ENCODE assay signal across 26 mouse cellular contexts in the genomic region with DNA sequence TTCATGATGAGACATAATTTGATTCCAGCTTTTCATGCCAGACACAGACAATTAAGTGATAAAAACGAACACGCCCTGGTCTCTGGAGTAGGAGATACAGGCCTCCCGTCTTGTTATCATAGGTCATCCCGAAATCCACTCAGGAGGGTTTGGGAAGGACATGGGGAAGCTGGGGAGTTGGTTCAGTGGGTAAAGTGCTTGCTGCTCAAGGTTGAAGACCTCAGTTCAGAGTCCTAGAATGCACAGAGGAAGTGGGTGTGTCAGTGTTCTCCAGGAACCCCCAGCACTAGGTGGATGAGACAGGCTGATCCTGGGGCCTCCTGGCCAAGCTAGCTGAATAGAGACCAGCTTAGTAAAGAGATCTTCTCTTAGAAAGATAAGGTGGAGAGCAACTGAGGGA. TPM values are rescaled to one million over a fixed set of nuclear protein-coding genes. Genes with fewer than 3 reads are reported as not detected.
DNase-seq lines count a peak whose midpoint lies in the region; ATAC-seq lines count a peak whose summit lies in the region.
"Had no signal": no experiment of that assay in that cellular context is flagged by ENCODE, and none has a peak within 500 bp of the region (broad histone marks: within the 10 kb centered on the region; RNA-seq: fewer than 3 reads in every experiment).

No protein-coding gene starts in this region.

- H3K4me2 ChIP-seq in liver, embryonic 15.5 days: peak overlapping the region; percentile 36
- H3K4me2 ChIP-seq: embryonic facial prominence, embryonic 13.5 days; forebrain, embryonic 12.5 days; heart, embryonic 15.5 days; midbrain, embryonic 12.5 days; neural tube, embryonic 13.5 days had no signal

- no peak for ATAC-seq in liver, embryonic 15.5 days (ENCODE audit: insufficient read depth)
- ATAC-seq in activated CD4-positive, CD25-positive, alpha-beta regulatory T cell, adult 4 months: no peak
- ATAC-seq: hindbrain, embryonic 16.5 days had no signal

- peaks cover 21% of the 10 kb centered on the region for H3K27me3 ChIP-seq in liver, embryonic 15.5 days
- H3K27me3 ChIP-seq: CH12.LX; heart, embryonic 15.5 days had no signal

- 0 out of 2 replicates have a peak overlapping the region, but pooled peaks have one; percentile 38 for H3K9ac ChIP-seq in liver, embryonic 15.5 days
- H3K9ac ChIP-seq: embryonic facial prominence, embryonic 13.5 days; forebrain, embryonic 12.5 days; heart, embryonic 15.5 days; midbrain, embryonic 12.5 days; neural tube, embryonic 13.5 days had no signal

- DNase-seq in heart, adult 11 months: peak; percentile 77
- DNase-seq in heart, adult 8-10 months (ENCODE audit: low spot score): no peak
- DNase-seq in MN1 (ENCODE audit: low spot score): peak; percentile 70
- DNase-seq in liver: peak; percentile 50
- DNase-seq in cerebellum, adult 18-20 months: no peak
- no peak for DNase-seq in thymus, postnatal 10 days (ENCODE audit: low spot score in 2 of 2)
- DNase-seq: cerebellum, adult 11-12 months; cerebellum, postnatal 10 days; kidney, adult 18-20 months; kidney, postnatal 4 days; left cerebral cortex, postnatal 4 days; lung, postnatal 4 days; right cerebral cortex, postnatal 4 days; thymus, adult 2 months; thymus, postnatal 4 days had no signal

- peak overlapping the region; percentile 96 for H3K27ac ChIP-seq in liver, embryonic 15.5 days (replicated peaks)
- H3K27ac ChIP-seq: embryonic facial prominence, embryonic 13.5 days; forebrain, embryonic 12.5 days; heart, embryonic 15.5 days; midbrain, embryonic 12.5 days; neural tube, embryonic 13.5 days; stomach, postnatal 0 days had no signal

- no peaks in the 10 kb centered on the region for H3K9me3 ChIP-seq in liver, embryonic 15.5 days (replicated peaks)
- H3K9me3 ChIP-seq: embryonic facial prominence, embryonic 13.5 days; forebrain, embryonic 12.5 days; heart, embryonic 15.5 days; megakaryocyte, embryonic 14.5 days; midbrain, embryonic 12.5 days; neural tube, embryonic 13.5 days had no signal

- 19% methylated on average over 4 of the region's 4 CpGs for WGBS in liver, embryonic 15.5 days (ENCODE audit: insufficient replicate concordance)

- peaks cover 81% of the 10 kb centered on the region for H3K4me1 ChIP-seq in liver, embryonic 15.5 days (replicated peaks)

- no peaks in the 10 kb centered on the region for H3K36me3 ChIP-seq in liver, embryonic 15.5 days (replicated peaks)
- H3K36me3 ChIP-seq: embryonic facial prominence, embryonic 13.5 days; forebrain, embryonic 12.5 days; heart, embryonic 15.5 days; midbrain, embryonic 12.5 days; neural tube, embryonic 13.5 days had no signal

- H3K4me3 ChIP-seq in liver, embryonic 15.5 days (replicated peaks): no peak overlapping the region
- H3K4me3 ChIP-seq: embryonic facial prominence, embryonic 13.5 days; forebrain, embryonic 12.5 days; heart, embryonic 15.5 days; midbrain, embryonic 12.5 days; neural tube, embryonic 13.5 days had no signal

RNA-seq across cellular contexts. Expression of a gene that starts 2.9 kb away (rescaled TPM):
- 10 to 100 TPM; 28.4 to 42.8 (median 34.3) TPM for total RNA-seq in heart, adult 8-10 months (2022)
- 28.0 and 30.8 TPM in 2 replicates for polyA plus RNA-seq in liver, embryonic 15.5 days (2015; fragmentation: Nextera tagmentation; extraction: Ambion mirVana)
- 1 to 10 TPM; 3.7 to 3.9 TPM for polyA plus RNA-seq in activated CD4-positive, CD25-positive, alpha-beta regulatory T cell, adult 4 months (2017; shearing (Covaris generic))

Comparison
In these comparisons a context has a peak if more than half of its experiments do, and no peak if none do; other contexts are left out.
1. DNase-seq: peak in heart, adult 11 months (single experiment), MN1 (single experiment) and liver (single experiment); none in heart, adult 8-10 months (single experiment), cerebellum, adult 18-20 months (0 of 2) and thymus, postnatal 10 days (0 of 2).